Mouse (Mus musculus) forebrain, postnatal 0 days (tissue): ENCODE measurements around the gene Znrf3. TPM values are rescaled to one million over a fixed set of nuclear protein-coding genes. Genes with fewer than 3 reads are reported as not detected.
"Not testable (repeated sequence)": the region's sequence is repeated elsewhere in the genome, so short reads cannot be mapped to it uniquely, and the experiment has no call there.

ENCODE experiments used
- ATAC-seq: fragments of 200-750 bp; cut with Nextera tagmentation; 2 replicates; pipeline ENCODE4 v1.8.0; 2017; ENCODE audit warnings: mild to moderate bottlenecking, moderate library complexity
- DNase-seq: peaks from one replicate; pipeline ENCODE4 v3.0.0-alpha.2; 2015
- H3K27ac ChIP-seq: fragments of 300-500 bp; sonication (generic); 2 replicates; pipeline ENCODE4 v1.5.1; 2014; ENCODE audit warnings: low read depth, mild to moderate bottlenecking, antibody characterized with exemption, low read length, moderate library complexity, mixed read lengths
- H3K27me3 ChIP-seq: fragments of 300-500 bp; sonication (generic); 2 replicates; pipeline ENCODE4 v1.6.1; 2014; ENCODE audit warnings: mild to moderate bottlenecking, low read length, mixed read lengths; ENCODE audit not compliant: insufficient read depth
- H3K36me3 ChIP-seq: fragments of 300-500 bp; sonication (generic); 2 replicates; pipeline ENCODE4 v1.6.1; 2014; ENCODE audit warnings: mild to moderate bottlenecking, moderate library complexity; ENCODE audit not compliant: insufficient read depth
- H3K4me1 ChIP-seq: fragments of 300-500 bp; sonication (generic); 2 replicates; pipeline ENCODE4 v1.6.1; 2014; ENCODE audit warnings: antibody characterized with exemption; ENCODE audit not compliant: insufficient read depth
- H3K4me2 ChIP-seq: fragments of 300-500 bp; sonication (generic); 2 replicates; pipeline ENCODE4 v1.6.1; 2014; ENCODE audit warnings: low read depth, mild to moderate bottlenecking, moderate library complexity
- H3K4me3 ChIP-seq: fragments of 300-500 bp; sonication (generic); 2 replicates; pipeline ENCODE4 v1.5.1; 2014; ENCODE audit warnings: low read depth, low read length, mixed read lengths
- H3K9ac ChIP-seq: fragments of 300-500 bp; sonication (generic); 2 replicates; pipeline ENCODE4 v1.6.1; 2014; ENCODE audit warnings: mild to moderate bottlenecking
- H3K9me3 ChIP-seq: fragments of 300-500 bp; sonication (generic); 2 replicates; pipeline ENCODE4 v1.6.1; 2016; ENCODE audit warnings: low read length
- CTCF ChIP-seq: sonication (generic); IDR thresholded peaks from 2 replicates; pipeline ENCODE4 v1.5.1; 2016; ENCODE audit warnings: antibody characterized with exemption, control low read depth, low read depth
- WGBS: fragments of 180-500 bp; shearing (Covaris S2); extraction: QIAGEN DNeasy Blood & Tissue Kit; methylation state at CpG from one replicate; pipeline ENCODE4 v1.1.7; 2014; 5-methylcytosine and 5-hydroxymethylcytosine counted together
- polyA plus RNA-seq: library from polyadenylated mRNA; unstranded; fragments of >200 nt; fragmentation: Nextera tagmentation; extraction: Ambion mirVana; gene quantifications from 2 replicates; pipeline ENCODE4 v1.2.1, GENCODE M21; 2015
- total RNA-seq: library from RNA; depleted of rRNA; stranded (reverse); fragments of >200 nt; gene quantifications from 2 replicates; pipeline ENCODE4 v1.2.3, GENCODE M21; 2014; rRNA removed

The Znrf3 gene
- 7.5 and 9.1 TPM in 2 replicates for total RNA-seq
- polyA plus RNA-seq: 4.6 and 8.3 TPM in 2 replicates

DNA sequence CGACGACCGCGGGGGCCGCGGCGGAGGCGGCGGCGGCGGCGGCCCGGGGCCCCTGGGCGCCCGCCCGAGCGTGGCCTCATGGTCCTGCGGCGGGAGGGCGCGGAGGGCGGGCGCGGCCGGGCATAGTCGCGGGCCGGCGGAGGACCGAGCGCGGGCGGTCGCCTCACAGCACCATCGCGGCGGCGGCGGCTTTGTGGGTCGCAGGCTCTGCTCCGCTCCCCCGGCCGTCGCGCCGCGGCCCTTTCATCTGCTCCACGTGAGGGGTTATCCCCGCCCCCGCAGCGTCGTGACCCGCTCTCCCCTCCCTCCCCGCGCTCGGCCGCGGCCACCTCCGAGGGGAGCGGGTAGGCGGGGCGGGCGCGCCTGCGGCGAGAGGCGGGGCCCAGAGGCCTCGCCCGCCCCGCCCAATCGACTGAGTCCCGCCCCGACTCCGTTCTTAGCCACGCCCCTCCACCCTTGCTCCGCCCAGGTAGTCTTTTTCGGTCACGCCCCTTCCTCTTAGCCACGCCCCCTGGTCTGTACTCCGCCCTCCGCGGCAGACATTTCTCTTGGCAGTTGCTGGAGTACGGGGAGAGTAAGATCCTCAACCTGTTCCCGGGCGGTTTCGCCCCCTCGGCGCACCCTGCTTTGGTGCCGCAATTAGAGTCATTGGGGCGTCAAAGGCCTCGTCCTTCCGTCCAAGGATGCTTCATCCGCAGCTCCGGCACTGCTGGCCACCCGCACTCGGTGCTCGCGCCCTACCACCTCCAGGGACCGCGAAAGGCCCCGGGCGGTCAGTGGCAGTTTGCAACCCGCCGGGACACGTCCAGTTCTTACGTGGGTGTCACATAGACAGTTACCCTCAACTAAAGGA is at the start of gene Znrf3:
Gene Znrf3 (minus strand): TSS at position 249 of the 853 bp plus-strand sequence.
- DNase-seq: peak; percentile 91
- Histone ChIP-seq H3K9me3 (no peaks in the 10 kb centered on the region), H3K4me3 (peak within 1 kb of the TSS; percentile 74), H3K4me2 (peak within 1 kb of the TSS; percentile 98), H3K27me3 (no peaks in the 10 kb centered on the region), H3K27ac (peak within 1 kb of the TSS; percentile 59), H3K36me3 (no peaks in the 10 kb centered on the region), H3K4me1 (peaks cover 15% of the 10 kb centered on the region), H3K9ac (peak within 1 kb of the TSS; percentile 71)
- ATAC-seq: peak; percentile 87
- WGBS: 2% methylated on average over 47 of the region's 106 CpGs
- TF ChIP-seq CTCF: no peak

DNA sequence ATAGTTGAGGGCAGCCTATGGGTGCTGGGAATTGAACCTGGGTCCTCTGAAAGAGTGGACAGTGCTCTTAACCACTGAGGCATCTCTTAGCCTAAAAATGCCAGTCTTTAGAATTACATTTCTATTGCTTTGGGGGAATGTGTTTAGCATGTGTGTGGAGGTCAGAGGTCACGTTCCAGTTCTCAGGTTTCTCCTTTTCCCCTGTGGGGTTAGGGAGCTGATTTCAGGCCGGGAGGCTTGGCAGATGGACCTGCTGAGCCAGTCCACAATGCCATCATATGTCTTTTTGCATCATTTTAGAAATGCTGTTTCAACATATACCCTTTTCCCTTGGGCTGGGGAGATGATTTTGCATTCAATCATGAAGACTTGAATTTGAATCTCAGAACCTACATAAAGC is 49.2 kb upstream of the Znrf3 start:
- H3K9me3 ChIP-seq: no peaks in the 10 kb centered on the region
- H3K27ac ChIP-seq: no peak overlapping the region
- H3K4me2 ChIP-seq: no peak overlapping the region
- H3K36me3 ChIP-seq: no peaks in the 10 kb centered on the region
- 86% methylated on average over 2 of the region's 2 CpGs for WGBS
- ATAC-seq (no peak), DNase-seq (no peak)
- no peak overlapping the region for H3K9ac ChIP-seq
- TF ChIP-seq CTCF: no peak
- H3K27me3 ChIP-seq: no peaks in the 10 kb centered on the region
- no peaks in the 10 kb centered on the region for H3K4me1 ChIP-seq
- no peak overlapping the region for H3K4me3 ChIP-seq

DNA sequence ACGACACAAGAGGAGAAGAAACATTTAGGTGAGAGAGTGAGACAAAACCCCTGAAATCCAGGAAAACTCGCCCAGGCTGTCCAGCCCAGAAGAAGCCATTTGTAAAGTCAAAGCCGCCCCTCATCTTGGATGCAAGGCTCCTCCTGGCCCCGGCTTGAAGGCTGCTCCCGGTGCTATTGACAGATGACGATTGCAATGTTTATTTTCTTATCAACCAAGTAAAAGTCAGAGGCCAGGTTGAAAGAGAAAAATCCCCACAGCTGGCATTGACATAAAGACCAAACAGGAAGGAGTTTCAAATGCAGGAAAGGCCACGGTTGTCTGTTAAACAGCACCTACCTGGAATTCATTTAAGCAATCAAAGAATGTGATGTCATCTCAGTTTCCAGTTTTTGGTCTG is 47.3 kb upstream of the Znrf3 start:
- TF ChIP-seq CTCF: no peak
- no peak for DNase-seq

DNA sequence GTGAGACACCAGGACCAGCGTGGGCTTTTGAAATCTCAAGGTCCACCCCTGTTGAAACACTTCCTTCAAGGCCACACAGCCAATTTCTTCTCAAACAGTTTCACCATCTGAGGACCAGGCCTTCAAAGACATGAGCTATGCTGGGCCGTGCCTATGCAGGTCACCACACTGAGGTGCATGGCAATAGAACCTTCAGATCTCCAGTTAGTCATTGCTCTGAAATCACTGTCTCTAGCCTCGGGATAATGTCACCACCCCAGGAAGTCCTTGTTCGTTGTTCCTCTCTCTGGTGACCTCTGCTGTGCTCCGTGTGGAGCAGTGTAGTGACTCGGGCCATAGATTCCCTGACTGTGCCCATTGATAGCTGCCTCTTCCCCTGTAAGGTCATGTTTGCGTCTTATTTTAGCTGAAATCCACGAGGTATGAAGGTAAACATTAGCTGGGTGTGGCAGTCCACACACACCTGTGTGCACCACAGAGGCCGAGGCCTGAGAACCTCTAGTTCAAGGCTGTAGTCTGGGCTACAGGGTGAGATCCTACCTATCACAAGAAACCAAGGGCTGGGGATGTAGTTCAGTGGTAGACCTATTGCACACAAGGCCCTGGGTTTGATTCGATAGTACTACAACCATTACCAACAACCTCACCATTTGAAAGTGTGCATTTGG is 46.5 kb upstream of the Znrf3 start:
- Histone ChIP-seq H3K36me3 (no peaks in the 10 kb centered on the region), H3K4me3 (no peak overlapping the region)

More for the DNA sequence above, 47.3 kb upstream of the Znrf3 start:
- Histone ChIP-seq H3K36me3 (no peaks in the 10 kb centered on the region), H3K27me3 (no peaks in the 10 kb centered on the region), H3K4me1 (no peaks in the 10 kb centered on the region), H3K4me3 (no peak overlapping the region), H3K9me3 (no peaks in the 10 kb centered on the region), H3K9ac (no peak overlapping the region), H3K27ac (no peak overlapping the region), H3K4me2 (no peak overlapping the region)
- no peak for ATAC-seq
- WGBS: 77% methylated on average over 7 of the region's 7 CpGs

DNA sequence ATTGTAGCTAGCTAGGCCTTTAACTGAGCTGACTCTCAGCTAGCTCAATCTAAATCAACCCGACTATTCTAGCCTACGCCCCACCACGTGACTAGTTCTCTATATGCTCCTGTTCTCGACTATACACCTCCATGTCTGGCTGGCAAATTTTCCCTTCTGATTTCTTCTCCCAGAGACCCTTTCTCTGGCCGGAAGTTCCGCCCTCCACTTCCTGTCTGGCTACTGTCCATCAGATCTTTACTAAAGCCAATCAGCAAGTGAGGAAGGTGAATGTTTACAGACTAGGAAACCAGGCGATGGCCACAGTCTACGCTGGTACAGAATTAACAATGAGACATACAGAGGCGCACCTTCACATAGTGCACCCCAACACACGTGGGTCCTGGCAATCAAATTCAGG is 44.8 kb upstream of the Znrf3 start:
- 87% methylated on average over 10 of the region's 10 CpGs for WGBS

More for the DNA sequence above, 46.5 kb upstream of the Znrf3 start:
- no peaks in the 10 kb centered on the region for H3K9me3 ChIP-seq
- DNase-seq (no peak), ATAC-seq (no peak)
- no peak overlapping the region for H3K4me2 ChIP-seq
- H3K9ac ChIP-seq: no peak overlapping the region
- H3K27ac ChIP-seq: no peak overlapping the region
- no peaks in the 10 kb centered on the region for H3K27me3 ChIP-seq
- no peak for TF ChIP-seq CTCF
- no peaks in the 10 kb centered on the region for H3K4me1 ChIP-seq
- 83% methylated on average over 10 of the region's 10 CpGs for WGBS

DNA sequence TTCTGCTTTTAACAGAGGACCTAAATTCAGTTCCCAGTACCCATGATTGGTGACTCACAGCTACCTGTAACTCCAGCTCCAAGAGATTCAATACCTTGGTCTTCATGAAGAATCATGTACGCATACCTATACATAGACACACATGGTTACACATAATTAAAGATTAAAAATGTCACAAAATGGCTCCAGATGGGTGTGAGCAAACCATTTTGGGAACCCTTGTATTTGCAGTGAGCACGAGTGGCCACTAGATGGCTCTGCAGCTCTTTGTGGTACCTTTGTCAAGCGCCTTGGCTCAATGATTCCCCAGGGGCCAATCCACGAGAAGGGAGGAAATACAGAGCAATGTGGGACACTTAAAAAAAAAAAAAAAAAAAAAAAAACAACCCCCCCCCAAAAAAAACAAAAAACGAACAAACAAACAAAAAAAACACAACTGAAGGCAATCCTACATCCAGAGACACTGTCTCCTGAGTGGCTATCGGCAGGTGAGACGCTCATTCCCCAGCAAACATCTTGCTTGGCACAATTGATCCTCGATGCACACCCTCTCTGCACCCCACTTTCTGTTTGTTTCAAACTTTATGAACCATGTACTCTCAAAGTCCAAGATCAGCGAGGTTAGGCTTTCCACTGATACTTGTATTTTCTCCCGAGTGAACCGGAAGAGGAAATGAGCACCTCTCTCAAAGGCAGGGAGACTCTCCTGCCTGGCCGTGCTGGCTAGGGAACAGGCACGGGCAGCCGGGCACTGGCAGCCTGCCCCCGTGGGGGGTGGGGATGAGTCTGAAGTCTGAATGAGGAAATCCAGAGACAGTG is 40.8 kb upstream of the Znrf3 start:
- Histone ChIP-seq H3K9me3 (no peaks in the 10 kb centered on the region), H3K4me1 (0 out of 2 replicates have a peak, but pooled peaks cover 5% of the 10 kb centered on the region), H3K9ac (peak overlapping the region; percentile 41), H3K4me2 (peak overlapping the region; percentile 55), H3K4me3 (peak overlapping the region; percentile 33), H3K27ac (no peak overlapping the region), H3K27me3 (no peaks in the 10 kb centered on the region), H3K36me3 (no peaks in the 10 kb centered on the region)
- peak; percentile 90 for TF ChIP-seq CTCF
- DNase-seq (peak; percentile 93), ATAC-seq (peak; percentile 86)
- WGBS: 18% methylated on average over 15 of the region's 15 CpGs

More for the DNA sequence above, 44.8 kb upstream of the Znrf3 start:
- H3K9me3 ChIP-seq, H3K4me1 ChIP-seq, H3K4me3 ChIP-seq, H3K27me3 ChIP-seq, DNase-seq, H3K9ac ChIP-seq, H3K4me2 ChIP-seq, H3K27ac ChIP-seq, H3K36me3 ChIP-seq, ATAC-seq: not testable (repeated sequence)
